Mouse (Mus musculus) forebrain, embryonic 11.5 days (tissue): Measurements from ENCODE around the gene Hesx1. TPM values are rescaled to one million over a fixed set of nuclear protein-coding genes. Genes with fewer than 3 reads are reported as not detected.

Experiments used
- ATAC-seq: fragments of 200-750 bp; cut with Nextera tagmentation; replicated peaks from 2 replicates; pipeline ENCODE4 v1.8.0; 2017; ENCODE audit warnings: moderate TSS enrichment; ENCODE audit not compliant: low FRiP score
- DNase-seq: peaks from one replicate; pipeline ENCODE4 v3.0.0-alpha.2; 2017; ENCODE audit warnings: low spot score
- H3K27ac ChIP-seq: fragments of 300-500 bp; sonication (generic); 2 replicates; pipeline ENCODE4 v1.5.1; 2014; ENCODE audit warnings: low read depth, low read length
- H3K27me3 ChIP-seq: fragments of 300-500 bp; sonication (generic); 2 replicates; pipeline ENCODE4 v1.6.1; 2014; ENCODE audit warnings: mild to moderate bottlenecking, low read length, mixed read lengths; ENCODE audit not compliant: control insufficient read depth, insufficient read depth
- H3K36me3 ChIP-seq: fragments of 300-500 bp; sonication (generic); 2 replicates; pipeline ENCODE4 v1.6.1; 2014; ENCODE audit warnings: mild to moderate bottlenecking, low read length, moderate library complexity, mixed read lengths; ENCODE audit not compliant: control insufficient read depth, insufficient read depth
- H3K4me1 ChIP-seq: fragments of 300-500 bp; sonication (generic); replicated peaks from 2 replicates; pipeline ENCODE4 v1.6.1; 2014; ENCODE audit warnings: low read length, mixed read lengths; ENCODE audit not compliant: control insufficient read depth, insufficient read depth
- H3K4me2 ChIP-seq: fragments of 300-500 bp; sonication (generic); 2 replicates; pipeline ENCODE4 v1.6.1; 2014; ENCODE audit warnings: low read depth, mild to moderate bottlenecking, low read length, moderate library complexity, mixed read lengths; ENCODE audit not compliant: severe bottlenecking
- H3K4me3 ChIP-seq: fragments of 300-500 bp; sonication (generic); 2 replicates; pipeline ENCODE4 v1.5.1; 2014; ENCODE audit warnings: low read depth, low read length
- H3K9ac ChIP-seq: fragments of 300-500 bp; sonication (generic); 2 replicates; pipeline ENCODE4 v1.6.1; 2014; ENCODE audit warnings: low read length
- H3K9me3 ChIP-seq: fragments of 300-500 bp; sonication (generic); 2 replicates; pipeline ENCODE4 v1.6.1; 2016; ENCODE audit warnings: low read length, mixed read lengths; ENCODE audit not compliant: control insufficient read depth
- WGBS: fragments of 180-500 bp; shearing (Covaris S2); extraction: QIAGEN DNeasy Blood & Tissue Kit; methylation state at CpG from one replicate; pipeline ENCODE4 v1.1.7; 2014; 5-methylcytosine and 5-hydroxymethylcytosine counted together
- polyA plus RNA-seq: library from polyadenylated mRNA; unstranded; fragments of >200 nt; fragmentation: Nextera tagmentation; extraction: Ambion mirVana; gene quantifications from 2 replicates; pipeline ENCODE4 v1.2.1, GENCODE M21; 2014

The Hesx1 gene
- polyA plus RNA-seq, 1 experiment from 2014 or later, result 0.52 TPM

- no peak overlapping the region for H3K4me2 ChIP-seq
- H3K9me3 ChIP-seq, result no peaks in the 10 kb centered on the region
- H3K27ac ChIP-seq, result no peak overlapping the region
- H3K9ac ChIP-seq, result no peak overlapping the region
- no peaks in the 10 kb centered on the region for H3K4me1 ChIP-seq
- 78% methylated on average over 3 of the region's 3 CpGs for WGBS
- DNase-seq (no peak), ATAC-seq (no peak)
- no peaks in the 10 kb centered on the region for H3K36me3 ChIP-seq
- no peaks in the 10 kb centered on the region; the same call in 1 of the 2 replicates for H3K27me3 ChIP-seq
- no peak overlapping the region for H3K4me3 ChIP-seq
These were observed 18.7 kb upstream of the Hesx1 start for GRCm38 (mm10) chr14:26975490-26975889.

- WGBS, result 80% methylated on average over 7 of the region's 7 CpGs
These were observed 18.0 kb upstream of the Hesx1 start for GRCm38 (mm10) chr14:26976212-26976611.

GRCm38 (mm10) chr14:26977500-26977899, 16.7 kb upstream of the Hesx1 start:
- H3K27ac ChIP-seq, result no peak overlapping the region
- no peaks in the 10 kb centered on the region for H3K27me3 ChIP-seq
- ATAC-seq (no peak), DNase-seq (no peak)
- H3K9me3 ChIP-seq, result no peaks in the 10 kb centered on the region; the same call in 1 of the 2 replicates
- no peak overlapping the region for H3K9ac ChIP-seq
- H3K4me2 ChIP-seq, result no peak overlapping the region
- H3K36me3 ChIP-seq, result no peaks in the 10 kb centered on the region
- 37% methylated on average over 2 of the region's 2 CpGs for WGBS
- H3K4me1 ChIP-seq, result no peaks in the 10 kb centered on the region
- H3K4me3 ChIP-seq, result no peak overlapping the region

More at GRCm38 (mm10) chr14:26976212-26976611, 18.0 kb upstream of the Hesx1 start:
- H3K4me3 ChIP-seq, result no peak overlapping the region
- H3K9me3 ChIP-seq, result no peaks in the 10 kb centered on the region; the same call in 1 of the 2 replicates
- H3K27ac ChIP-seq, result no peak overlapping the region
- H3K36me3 ChIP-seq, result no peaks in the 10 kb centered on the region
- ATAC-seq (no peak), DNase-seq (no peak)
- no peaks in the 10 kb centered on the region for H3K4me1 ChIP-seq
- H3K4me2 ChIP-seq, result no peak overlapping the region
- no peaks in the 10 kb centered on the region; the same call in 1 of the 2 replicates for H3K27me3 ChIP-seq
- H3K9ac ChIP-seq, result no peak overlapping the region

GRCm38 (mm10) chr14:26979808-26980207, 14.4 kb upstream of the Hesx1 start:
- ATAC-seq (no peak), DNase-seq (no peak)
- Histone ChIP-seq H3K36me3 (no peaks in the 10 kb centered on the region), H3K4me2 (no peak overlapping the region), H3K4me1 (no peaks in the 10 kb centered on the region), H3K4me3 (no peak overlapping the region), H3K27me3 (no peaks in the 10 kb centered on the region), H3K9ac (no peak overlapping the region), H3K9me3 (no peaks in the 10 kb centered on the region; the same call in 1 of the 2 replicates), H3K27ac (no peak overlapping the region)
- WGBS, result 91% methylated on average over 3 of the region's 3 CpGs

GRCm38 (mm10) chr14:26981021-26981420, 13.2 kb upstream of the Hesx1 start:
- no peak overlapping the region for H3K9ac ChIP-seq
- ATAC-seq (no peak), DNase-seq (no peak)
- no peaks in the 10 kb centered on the region for H3K27me3 ChIP-seq
- no peak overlapping the region for H3K27ac ChIP-seq
- H3K36me3 ChIP-seq, result no peaks in the 10 kb centered on the region
- no peak overlapping the region for H3K4me2 ChIP-seq
- no peaks in the 10 kb centered on the region for H3K4me1 ChIP-seq
- whole genome bisulfite sequencing, result 93% methylated on average over 8 of the region's 8 CpGs
- H3K4me3 ChIP-seq, result no peak overlapping the region
- no peaks in the 10 kb centered on the region; the same call in 1 of the 2 replicates for H3K9me3 ChIP-seq

- Histone ChIP-seq H3K9me3 (no peaks in the 10 kb centered on the region; the same call in 1 of the 2 replicates), H3K4me1 (no peaks in the 10 kb centered on the region), H3K4me2 (no peak overlapping the region), H3K27me3 (no peaks in the 10 kb centered on the region), H3K27ac (no peak overlapping the region), H3K36me3 (no peaks in the 10 kb centered on the region), H3K9ac (no peak overlapping the region), H3K4me3 (no peak overlapping the region)
- no peak for ATAC-seq
- no peak for DNase-seq
- 70% methylated on average over 5 of the region's 5 CpGs for WGBS
These were observed 12.6 kb upstream of the Hesx1 start for GRCm38 (mm10) chr14:26981494-26982149.

- 79% methylated on average over 5 of the region's 5 CpGs for WGBS
- Histone ChIP-seq H3K27ac (no peak overlapping the region), H3K27me3 (no peaks in the 10 kb centered on the region), H3K4me2 (no peak overlapping the region), H3K4me1 (no peaks in the 10 kb centered on the region), H3K9ac (no peak overlapping the region), H3K9me3 (no peaks in the 10 kb centered on the region; the same call in 1 of the 2 replicates), H3K4me3 (no peak overlapping the region), H3K36me3 (no peaks in the 10 kb centered on the region)
- ATAC-seq, result no peak
- DNase-seq, result no peak
These were observed 12.1 kb upstream of the Hesx1 start for GRCm38 (mm10) chr14:26982150-26982530.

GRCm38 (mm10) chr14:26988694-26989093, 5.5 kb upstream of the Hesx1 start:
- H3K4me3 ChIP-seq, result no peak overlapping the region
- no peaks in the 10 kb centered on the region for H3K27me3 ChIP-seq
- WGBS, result 72% methylated on average over 2 of the region's 2 CpGs
- no peaks in the 10 kb centered on the region for H3K4me1 ChIP-seq
- no peak overlapping the region for H3K27ac ChIP-seq
- H3K36me3 ChIP-seq, result no peaks in the 10 kb centered on the region
- DNase-seq (no peak), ATAC-seq (no peak)
- no peak overlapping the region for H3K4me2 ChIP-seq
- H3K9ac ChIP-seq, result no peak overlapping the region
- H3K9me3 ChIP-seq, result no peaks in the 10 kb centered on the region

GRCm38 (mm10) chr14:26991622-26992021, 2.6 kb upstream of the Hesx1 start:
- no peaks in the 10 kb centered on the region for H3K36me3 ChIP-seq
- 67% methylated on average over 18 of the region's 18 CpGs for WGBS
- 0 out of 2 replicates have a peak, but pooled peaks cover 4% of the 10 kb centered on the region for H3K4me1 ChIP-seq
- H3K9ac ChIP-seq, result no peak overlapping the region
- DNase-seq, result no peak
- no peak overlapping the region for H3K27ac ChIP-seq
- H3K4me3 ChIP-seq, result no peak overlapping the region
- no peak for ATAC-seq
- H3K27me3 ChIP-seq, result no peaks in the 10 kb centered on the region
- no peak overlapping the region for H3K4me2 ChIP-seq
- H3K9me3 ChIP-seq, result no peaks in the 10 kb centered on the region
